Mouse (Mus musculus) heart, postnatal 0 days (tissue): ENCODE measurements around the gene Cdc26. TPM values are rescaled to one million over a fixed set of nuclear protein-coding genes. Genes with fewer than 3 reads are reported as not detected.

Source experiments
- ATAC-seq: fragments of 200-750 bp; cut with Nextera tagmentation; 2 replicates; pipeline ENCODE4 v1.8.0; 2017; ENCODE audit warnings: low read depth, moderate number of reproducible peaks, moderate library complexity; ENCODE audit not compliant: insufficient read depth
- DNase-seq: peaks from one replicate; pipeline ENCODE4 v3.0.0-alpha.2; 2016; ENCODE audit warnings: low spot score
- H3K27ac ChIP-seq: fragments of 300-500 bp; sonication (generic); 2 replicates; pipeline ENCODE4 v1.5.1; 2014; ENCODE audit warnings: low read depth, mild to moderate bottlenecking
- H3K27me3 ChIP-seq: fragments of 300-500 bp; sonication (generic); 2 replicates; pipeline ENCODE4 v1.6.1; 2014; ENCODE audit warnings: low read length, mixed read lengths; ENCODE audit not compliant: control insufficient read depth, insufficient read depth
- H3K36me3 ChIP-seq: fragments of 300-500 bp; sonication (generic); replicated peaks from 2 replicates; pipeline ENCODE4 v1.6.1; 2014; ENCODE audit warnings: low read length, mixed read lengths; ENCODE audit not compliant: control insufficient read depth, insufficient read depth
- H3K4me1 ChIP-seq: fragments of 300-500 bp; sonication (generic); 2 replicates; pipeline ENCODE4 v1.6.1; 2014; ENCODE audit warnings: antibody characterized with exemption; ENCODE audit not compliant: control insufficient read depth, insufficient read depth
- H3K4me2 ChIP-seq: fragments of 300-500 bp; sonication (generic); 2 replicates; pipeline ENCODE4 v1.6.1; 2014; ENCODE audit warnings: low read depth, mild to moderate bottlenecking, low read length, moderate library complexity
- H3K4me3 ChIP-seq: fragments of 300-500 bp; sonication (generic); 2 replicates; pipeline ENCODE4 v1.5.1; 2014; ENCODE audit warnings: low read depth, low read length
- H3K9ac ChIP-seq: fragments of 300-500 bp; sonication (generic); replicated peaks from 2 replicates; pipeline ENCODE4 v1.6.1; 2014; ENCODE audit warnings: low read depth, low read length, mixed read lengths
- H3K9me3 ChIP-seq: fragments of 300-500 bp; sonication (generic); replicated peaks from 2 replicates; pipeline ENCODE4 v1.6.1; 2016; ENCODE audit warnings: low read length; ENCODE audit not compliant: control insufficient read depth
- CTCF ChIP-seq: IDR thresholded peaks from 2 replicates; pipeline ENCODE4 v1.5.1; 2016; ENCODE audit warnings: antibody characterized with exemption, control low read depth, low read depth
- EP300 ChIP-seq: IDR thresholded peaks from 2 replicates; pipeline ENCODE4 v1.6.1; 2016; ENCODE audit warnings: antibody characterized with exemption, low read depth
- WGBS: fragments of 180-500 bp; shearing (Covaris S2); extraction: QIAGEN DNeasy Blood & Tissue Kit; methylation state at CpG from one replicate; pipeline ENCODE4 v1.1.7; 2014; 5-methylcytosine and 5-hydroxymethylcytosine counted together
- polyA plus RNA-seq: library from polyadenylated mRNA; unstranded; fragments of >200 nt; fragmentation: Nextera tagmentation; extraction: Ambion mirVana; gene quantifications from 2 replicates; pipeline ENCODE4 v1.2.1, GENCODE M21; 2015
- total RNA-seq: library from RNA; depleted of rRNA; stranded (reverse); fragments of >200 nt; gene quantifications from 2 replicates; pipeline ENCODE4 v1.2.3, GENCODE M21; 2014; ENCODE audit warnings: low replicate concordance

The Cdc26 gene
- total and polyA plus RNA-seq, 2 experiments from 2014 or later: 30.5 to 72.8 TPM

- Histone ChIP-seq H3K9me3 (no peaks in the 10 kb centered on the region), H3K4me3 (no peak overlapping the region), H3K9ac (no peak overlapping the region), H3K36me3 (peaks cover 40% of the 10 kb centered on the region), H3K27ac (no peak overlapping the region), H3K4me1 (peaks cover 15% of the 10 kb centered on the region), H3K4me2 (peak overlapping the region; percentile 72; the same call in 1 of the 2 replicates), H3K27me3 (no peaks in the 10 kb centered on the region)
- no peak for DNase-seq
- 84% methylated on average over 2 of the region's 2 CpGs for WGBS
- no peak for ATAC-seq
- TF ChIP-seq CTCF: no peak
- no peak for TF ChIP-seq EP300
These were observed 1.9 kb upstream of the Cdc26 start for GRCm38 (mm10) chr4:62410325-62410724.

GRCm38 (mm10) chr4:62409615-62410014, 1.2 kb upstream of the Cdc26 start:
- ATAC-seq (no peak), DNase-seq (no peak)
- Histone ChIP-seq H3K4me1 (peaks cover 15% of the 10 kb centered on the region), H3K36me3 (peaks cover 33% of the 10 kb centered on the region), H3K27ac (peak overlapping the region; percentile 90), H3K27me3 (no peaks in the 10 kb centered on the region), H3K9ac (peak overlapping the region; percentile 81), H3K9me3 (no peaks in the 10 kb centered on the region), H3K4me2 (peak overlapping the region; percentile 72), H3K4me3 (peak overlapping the region; percentile 64)
- TF ChIP-seq EP300 (no peak), CTCF (no peak)
- 25% methylated on average over 6 of the region's 6 CpGs for WGBS

- under 1% methylated on average over 35 of the region's 35 CpGs for WGBS
These were observed 486 bp downstream of the Cdc26 start for GRCm38 (mm10) chr4:62407730-62408582.

GRCm38 (mm10) chr4:62406133-62406532, 2.3 kb downstream of the Cdc26 start:
- no peak overlapping the region for H3K4me3 ChIP-seq
- H3K36me3 ChIP-seq: peaks cover 20% of the 10 kb centered on the region
- no peak overlapping the region for H3K4me2 ChIP-seq
- peaks cover 15% of the 10 kb centered on the region for H3K4me1 ChIP-seq
- no peaks in the 10 kb centered on the region for H3K9me3 ChIP-seq
- ATAC-seq: no peak
- no peak overlapping the region for H3K9ac ChIP-seq
- DNase-seq: no peak
- H3K27ac ChIP-seq: no peak overlapping the region
- TF ChIP-seq CTCF (no peak), EP300 (no peak)
- no peaks in the 10 kb centered on the region for H3K27me3 ChIP-seq
- WGBS: 74% methylated on average over 4 of the region's 4 CpGs

More at GRCm38 (mm10) chr4:62407730-62408582, 486 bp downstream of the Cdc26 start:
- ATAC-seq: peak; percentile 42
- H3K4me1 ChIP-seq: peaks cover 15% of the 10 kb centered on the region
- H3K27me3 ChIP-seq: no peaks in the 10 kb centered on the region
- peak overlapping the region; percentile 64 for H3K4me3 ChIP-seq
- H3K9ac ChIP-seq: peak overlapping the region; percentile 81
- peak; percentile 71 for DNase-seq
- peak overlapping the region; percentile 69 for H3K4me2 ChIP-seq
- TF ChIP-seq CTCF (peak; percentile 58), EP300 (no peak)
- peak overlapping the region; percentile 88 for H3K27ac ChIP-seq
- peaks cover 22% of the 10 kb centered on the region for H3K36me3 ChIP-seq
- no peaks in the 10 kb centered on the region for H3K9me3 ChIP-seq

- H3K27ac ChIP-seq: no peak overlapping the region
- H3K4me3 ChIP-seq: no peak overlapping the region
- H3K9ac ChIP-seq: no peak overlapping the region
- H3K36me3 ChIP-seq: peaks cover 79% of the 10 kb centered on the region
- no peak overlapping the region for H3K4me2 ChIP-seq
- 71% methylated on average over 3 of the region's 3 CpGs for whole genome bisulfite sequencing
- H3K9me3 ChIP-seq: no peaks in the 10 kb centered on the region
- H3K27me3 ChIP-seq: no peaks in the 10 kb centered on the region
- DNase-seq: no peak
- no peaks in the 10 kb centered on the region for H3K4me1 ChIP-seq
- TF ChIP-seq CTCF (no peak), EP300 (no peak)
- no peak for ATAC-seq
These were observed 9.5 kb downstream of the Cdc26 start for GRCm38 (mm10) chr4:62398956-62399355.
